Mouse (Mus musculus): ENCODE measurements around the gene Acsl5. TPM values are rescaled to one million over a fixed set of nuclear protein-coding genes. Genes with fewer than 3 reads are reported as not detected.

The Acsl5 gene
- polyA plus RNA-seq (2014; fragmentation: Nextera tagmentation; extraction: Ambion mirVana): 31.0 and 36.4 TPM in 2 replicates

GRCm38 (mm10) chr19:55251383-55252124 is at the start of gene Acsl5:
Gene Acsl5, plus strand, starts transcription at chr19:55251938.
- Histone ChIP-seq H3K4me1 (ENCODE audit: control insufficient read depth, insufficient read depth, low read length) (no peaks in the 10 kb centered on the region; the same call in 1 of the 2 replicates), H3K9ac (ENCODE audit: low read depth, low read length) (no peak within 1 kb of the TSS), H3K9me3 (ENCODE audit: control insufficient read depth, low read length) (no peaks in the 10 kb centered on the region), H3K4me3 (ENCODE audit: low read depth, low read length) (no peak within 1 kb of the TSS), H3K27me3 (replicated peaks; ENCODE audit: control insufficient read depth, insufficient read depth, low read length) (no peaks in the 10 kb centered on the region), H3K36me3 (ENCODE audit: control insufficient read depth, insufficient read depth, low read length) (no peaks in the 10 kb centered on the region), H3K27ac (replicated peaks; ENCODE audit: low read depth, low read length) (no peak within 1 kb of the TSS), H3K4me2 (ENCODE audit: low read depth, low read length) (no peak within 1 kb of the TSS)
- ATAC-seq (ENCODE audit: low read depth): no peak
- DNase-seq (ENCODE audit: low spot score): no peak
- WGBS: 90% methylated on average over 9 of the region's 9 CpGs

GRCm38 (mm10) chr19:55206482-55207138 is 45.1 kb upstream of the Acsl5 start:
- Histone ChIP-seq H3K4me2 (ENCODE audit: low read depth, low read length) (no peak overlapping the region), H3K4me3 (ENCODE audit: low read depth, low read length) (no peak overlapping the region), H3K9ac (ENCODE audit: low read depth, low read length) (no peak overlapping the region), H3K4me1 (ENCODE audit: control insufficient read depth, insufficient read depth, low read length) (no peaks in the 10 kb centered on the region), H3K27me3 (replicated peaks; ENCODE audit: control insufficient read depth, insufficient read depth, low read length) (0 out of 2 replicates have a peak, but pooled peaks cover 5% of the 10 kb centered on the region), H3K36me3 (ENCODE audit: control insufficient read depth, insufficient read depth, low read length) (no peaks in the 10 kb centered on the region), H3K9me3 (ENCODE audit: control insufficient read depth, low read length) (no peaks in the 10 kb centered on the region), H3K27ac (replicated peaks; ENCODE audit: low read depth, low read length) (no peak overlapping the region)
- peak; percentile 64 for DNase-seq (ENCODE audit: low spot score)
- ATAC-seq (ENCODE audit: low read depth): no peak
- 36% methylated on average over 8 of the region's 8 CpGs for WGBS

- ATAC-seq (ENCODE audit: low read depth): no peak
- Histone ChIP-seq H3K4me1 (ENCODE audit: control insufficient read depth, insufficient read depth, low read length) (no peaks in the 10 kb centered on the region), H3K36me3 (ENCODE audit: control insufficient read depth, insufficient read depth, low read length) (no peaks in the 10 kb centered on the region), H3K9me3 (ENCODE audit: control insufficient read depth, low read length) (no peaks in the 10 kb centered on the region), H3K4me2 (ENCODE audit: low read depth, low read length) (no peak overlapping the region), H3K27me3 (replicated peaks; ENCODE audit: control insufficient read depth, insufficient read depth, low read length) (0 out of 2 replicates have a peak, but pooled peaks cover 5% of the 10 kb centered on the region), H3K9ac (ENCODE audit: low read depth, low read length) (no peak overlapping the region), H3K4me3 (ENCODE audit: low read depth, low read length) (no peak overlapping the region), H3K27ac (replicated peaks; ENCODE audit: low read depth, low read length) (no peak overlapping the region)
- DNase-seq (ENCODE audit: low spot score): no peak
- WGBS: 62% methylated on average over 6 of the region's 6 CpGs
Observed at GRCm38 (mm10) chr19:55207205-55207604, 44.5 kb upstream of the Acsl5 start.

GRCm38 (mm10) chr19:55207746-55208538 is 43.8 kb upstream of the Acsl5 start:
- Histone ChIP-seq H3K4me2 (ENCODE audit: low read depth, low read length) (no peak overlapping the region), H3K4me3 (ENCODE audit: low read depth, low read length) (no peak overlapping the region), H3K9ac (ENCODE audit: low read depth, low read length) (no peak overlapping the region), H3K4me1 (ENCODE audit: control insufficient read depth, insufficient read depth, low read length) (no peaks in the 10 kb centered on the region), H3K27ac (replicated peaks; ENCODE audit: low read depth, low read length) (no peak overlapping the region), H3K9me3 (ENCODE audit: control insufficient read depth, low read length) (no peaks in the 10 kb centered on the region), H3K27me3 (replicated peaks; ENCODE audit: control insufficient read depth, insufficient read depth, low read length) (0 out of 2 replicates have a peak, but pooled peaks cover 5% of the 10 kb centered on the region), H3K36me3 (ENCODE audit: control insufficient read depth, insufficient read depth, low read length) (no peaks in the 10 kb centered on the region)
- DNase-seq (ENCODE audit: low spot score): no peak
- no peak for ATAC-seq (ENCODE audit: low read depth)
- WGBS: 60% methylated on average over 25 of the region's 25 CpGs

- no peak overlapping the region for H3K27ac ChIP-seq (replicated peaks; ENCODE audit: low read depth, low read length)
- WGBS: 70% methylated on average over 4 of the region's 4 CpGs
- H3K36me3 ChIP-seq (ENCODE audit: control insufficient read depth, insufficient read depth, low read length): no peaks in the 10 kb centered on the region
- H3K9me3 ChIP-seq (ENCODE audit: control insufficient read depth, low read length): no peaks in the 10 kb centered on the region
- DNase-seq (ENCODE audit: low spot score) (no peak), ATAC-seq (ENCODE audit: low read depth) (no peak)
- H3K4me2 ChIP-seq (ENCODE audit: low read depth, low read length): no peak overlapping the region
- H3K4me3 ChIP-seq (ENCODE audit: low read depth, low read length): no peak overlapping the region
- H3K4me1 ChIP-seq (ENCODE audit: control insufficient read depth, insufficient read depth, low read length): no peaks in the 10 kb centered on the region
- 0 out of 2 replicates have a peak, but pooled peaks cover 5% of the 10 kb centered on the region for H3K27me3 ChIP-seq (replicated peaks; ENCODE audit: control insufficient read depth, insufficient read depth, low read length)
- H3K9ac ChIP-seq (ENCODE audit: low read depth, low read length): no peak overlapping the region
Observed at GRCm38 (mm10) chr19:55208654-55209053, 43.1 kb upstream of the Acsl5 start.

GRCm38 (mm10) chr19:55209084-55209483 is 42.7 kb upstream of the Acsl5 start:
- Histone ChIP-seq H3K9ac (ENCODE audit: low read depth, low read length) (no peak overlapping the region), H3K36me3 (ENCODE audit: control insufficient read depth, insufficient read depth, low read length) (no peaks in the 10 kb centered on the region), H3K27me3 (replicated peaks; ENCODE audit: control insufficient read depth, insufficient read depth, low read length) (0 out of 2 replicates have a peak, but pooled peaks cover 5% of the 10 kb centered on the region), H3K4me2 (ENCODE audit: low read depth, low read length) (no peak overlapping the region), H3K9me3 (ENCODE audit: control insufficient read depth, low read length) (no peaks in the 10 kb centered on the region), H3K4me1 (ENCODE audit: control insufficient read depth, insufficient read depth, low read length) (no peaks in the 10 kb centered on the region), H3K27ac (replicated peaks; ENCODE audit: low read depth, low read length) (no peak overlapping the region), H3K4me3 (ENCODE audit: low read depth, low read length) (no peak overlapping the region)
- ATAC-seq (ENCODE audit: low read depth) (no peak), DNase-seq (ENCODE audit: low spot score) (no peak)
- WGBS: 89% methylated on average over 3 of the region's 3 CpGs

- no peak; the same call in 1 of the 2 replicates for ATAC-seq (ENCODE audit: low read depth)
Observed at GRCm38 (mm10) chr19:55211698-55212097, 40.0 kb upstream of the Acsl5 start.

GRCm38 (mm10) chr19:55213617-55214340 is 38.0 kb upstream of the Acsl5 start:
- peak; percentile 17; the same call in 1 of the 2 replicates for ATAC-seq (ENCODE audit: low read depth)
- Histone ChIP-seq H3K27ac (replicated peaks; ENCODE audit: low read depth, low read length) (0 out of 2 replicates have a peak overlapping the region, but pooled peaks have one; percentile 44), H3K27me3 (replicated peaks; ENCODE audit: control insufficient read depth, insufficient read depth, low read length) (no peaks in the 10 kb centered on the region), H3K4me1 (ENCODE audit: control insufficient read depth, insufficient read depth, low read length) (no peaks in the 10 kb centered on the region), H3K9me3 (ENCODE audit: control insufficient read depth, low read length) (no peaks in the 10 kb centered on the region), H3K4me3 (ENCODE audit: low read depth, low read length) (no peak overlapping the region), H3K9ac (ENCODE audit: low read depth, low read length) (no peak overlapping the region), H3K36me3 (ENCODE audit: control insufficient read depth, insufficient read depth, low read length) (no peaks in the 10 kb centered on the region), H3K4me2 (ENCODE audit: low read depth, low read length) (no peak overlapping the region)
- 68% methylated on average over 12 of the region's 12 CpGs for WGBS
- DNase-seq (ENCODE audit: low spot score): peak; percentile 13

More at GRCm38 (mm10) chr19:55211698-55212097, 40.0 kb upstream of the Acsl5 start:
- no peak overlapping the region for H3K4me2 ChIP-seq (ENCODE audit: low read depth, low read length)
- H3K27me3 ChIP-seq (replicated peaks; ENCODE audit: control insufficient read depth, insufficient read depth, low read length): 0 out of 2 replicates have a peak, but pooled peaks cover 5% of the 10 kb centered on the region
- no peak overlapping the region for H3K4me3 ChIP-seq (ENCODE audit: low read depth, low read length)
- no peak overlapping the region for H3K9ac ChIP-seq (ENCODE audit: low read depth, low read length)
- no peaks in the 10 kb centered on the region for H3K4me1 ChIP-seq (ENCODE audit: control insufficient read depth, insufficient read depth, low read length)
- 84% methylated on average over 1 of the region's 1 CpGs for WGBS
- no peaks in the 10 kb centered on the region for H3K36me3 ChIP-seq (ENCODE audit: control insufficient read depth, insufficient read depth, low read length)
- no peak overlapping the region for H3K27ac ChIP-seq (replicated peaks; ENCODE audit: low read depth, low read length)
- no peaks in the 10 kb centered on the region for H3K9me3 ChIP-seq (ENCODE audit: control insufficient read depth, low read length)
- DNase-seq (ENCODE audit: low spot score): no peak

All from embryonic facial prominence, embryonic 14.5 days (tissue).